Mouse (Mus musculus) adrenal gland, postnatal 4 days (tissue): Measurements from ENCODE around the gene Rpp25l. TPM values are rescaled to one million over a fixed set of nuclear protein-coding genes. Genes with fewer than 3 reads are reported as not detected.
"Not testable (repeated sequence)": the region's sequence is repeated elsewhere in the genome, so short reads cannot be mapped to it uniquely, and the experiment has no call there.

ENCODE experiments used
- DNase-seq, 2 experiments: peaks; one replicate each; pipeline ENCODE4 v3.0.0; 2021 to 2022; ENCODE audit warnings: low spot score in 2 of 2, mixed read lengths in 2 of 2
- total RNA-seq, 2 experiments: library from RNA; stranded (reverse); gene quantifications; 2 replicates each; pipeline ENCODE4 v1.2.3; 2021

Gene Rpp25l
- total RNA-seq, 2 experiments from 2014 or later: 38.2 to 41.5 TPM

DNA sequence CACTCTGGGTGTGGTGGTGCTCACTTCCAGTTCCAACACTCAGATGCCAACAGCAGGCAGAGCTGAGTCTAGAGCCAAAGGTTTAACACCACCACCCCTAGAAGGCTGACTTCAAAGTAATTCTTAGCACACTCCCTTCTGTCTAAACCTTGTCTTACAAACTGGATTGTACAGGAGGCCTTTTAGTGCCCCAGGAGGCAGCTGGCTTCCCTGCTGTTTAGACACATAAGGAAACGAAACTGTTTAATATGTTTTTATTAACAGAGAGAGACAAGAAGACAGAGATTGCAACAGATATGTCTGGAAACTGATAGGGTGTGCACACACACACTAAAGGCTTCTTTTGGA, 24.9 kb upstream of the Rpp25l start:
- no peak for DNase-seq

DNA sequence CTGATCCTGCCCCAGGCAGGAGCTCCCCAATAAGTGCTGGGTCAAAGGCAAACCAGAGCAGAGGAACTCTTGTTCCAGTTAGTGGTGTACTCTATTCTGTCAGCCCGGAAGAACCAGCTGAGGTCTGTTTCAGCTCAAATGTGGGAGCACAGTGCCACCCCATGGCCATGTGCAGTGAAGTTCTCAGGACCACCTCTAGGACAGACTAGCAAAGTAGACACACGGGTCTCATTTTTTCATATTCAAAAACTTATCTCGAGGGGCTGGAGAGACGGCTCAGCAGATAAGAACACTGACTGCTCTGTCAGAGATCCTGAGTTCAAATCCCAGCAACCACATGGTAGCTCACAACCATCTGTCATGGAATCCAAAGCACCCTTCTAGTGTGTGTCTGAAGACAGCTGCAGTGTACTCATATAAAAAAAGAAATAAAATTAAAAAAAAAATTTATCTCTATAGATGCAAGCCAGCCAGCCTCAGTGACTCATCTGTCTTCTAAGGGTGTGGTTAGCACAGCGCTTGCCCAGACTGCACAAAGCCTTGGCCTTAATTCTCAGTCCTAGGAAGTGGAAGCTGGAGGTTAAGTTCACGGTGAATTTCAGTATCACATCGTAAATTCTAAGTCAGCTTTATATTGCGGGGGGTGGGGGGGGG, 24.4 kb upstream of the Rpp25l start:
- DNase-seq: peak in 1 of 2 experiments; percentile 62

DNA sequence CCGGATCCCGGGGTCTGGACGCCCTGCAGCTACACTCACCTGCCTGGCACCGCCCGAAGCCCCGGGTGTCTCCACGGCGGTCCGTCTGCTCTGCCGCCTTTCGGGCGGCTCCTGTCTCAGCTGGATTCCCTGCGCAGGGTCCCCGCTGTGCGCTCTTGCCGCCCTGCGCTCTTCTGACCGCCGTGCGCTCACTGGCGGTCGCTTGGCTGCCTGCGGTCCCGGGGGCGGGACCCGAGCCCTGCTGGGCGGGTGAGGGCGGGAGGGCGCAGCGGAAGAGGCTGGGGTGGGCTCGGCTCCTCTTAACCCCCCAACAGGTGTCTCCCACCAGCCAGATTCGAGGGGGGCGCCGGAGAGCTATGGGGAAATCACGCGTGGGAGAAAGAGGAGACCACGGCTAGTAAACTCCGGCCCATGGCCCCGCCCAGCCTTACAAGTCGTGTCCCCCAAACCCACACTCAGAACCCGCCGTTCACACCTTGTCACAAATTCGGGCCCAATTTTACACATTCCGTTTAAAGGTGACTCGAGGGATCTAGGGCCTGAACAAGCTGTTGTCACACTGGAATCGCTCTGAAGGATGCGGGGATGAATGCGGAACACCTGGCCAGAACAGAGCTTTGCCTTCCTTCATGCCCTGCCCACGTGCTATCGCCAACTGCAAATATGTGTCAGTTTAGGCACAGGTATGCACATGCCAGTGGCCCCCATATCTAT, 17.9 kb upstream of the Rpp25l start, which contains the start of gene Arid3c:
Gene Arid3c (minus strand): TSS at position 91 of the 714 bp plus-strand sequence.
- DNase-seq: no peak

DNA sequence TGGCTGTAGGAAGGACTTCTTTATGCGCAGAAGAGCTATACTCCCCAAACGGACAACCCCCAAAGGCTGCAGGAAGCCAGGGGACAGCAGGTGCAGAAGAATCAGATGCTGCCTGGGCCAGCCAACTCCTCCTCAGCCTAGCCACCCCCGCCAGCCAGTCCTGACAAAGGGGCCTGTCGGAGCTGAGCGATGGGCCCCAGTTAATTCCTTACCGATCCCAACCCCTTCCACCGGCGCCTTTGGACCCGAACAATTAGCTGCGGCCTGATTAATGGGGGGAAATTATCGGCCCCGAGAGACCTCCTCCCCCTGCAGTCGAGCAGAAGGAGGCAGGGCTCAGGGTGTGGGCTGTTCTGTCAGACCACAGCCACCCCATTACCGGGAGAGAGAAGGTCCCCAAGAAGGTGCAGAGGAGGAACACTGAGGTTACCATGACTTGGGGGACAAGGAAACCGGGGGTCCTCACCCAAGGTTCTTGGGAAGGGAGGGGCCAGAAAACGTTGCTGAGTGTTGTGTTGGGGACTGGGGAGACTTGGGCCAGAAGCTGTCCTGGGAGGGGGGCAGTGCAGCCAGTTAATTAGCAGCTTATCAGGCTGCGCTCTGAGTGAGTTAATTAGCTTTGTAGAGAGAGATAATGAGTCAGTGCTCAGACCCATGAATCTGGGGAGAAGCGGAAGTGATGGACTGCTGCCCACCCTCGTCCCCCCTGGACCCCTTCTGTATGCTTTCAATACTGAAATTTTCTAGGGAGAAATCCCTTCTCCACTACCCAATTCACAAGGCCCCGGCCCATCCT, 13.7 kb upstream of the Rpp25l start:
- no peak for DNase-seq

DNA sequence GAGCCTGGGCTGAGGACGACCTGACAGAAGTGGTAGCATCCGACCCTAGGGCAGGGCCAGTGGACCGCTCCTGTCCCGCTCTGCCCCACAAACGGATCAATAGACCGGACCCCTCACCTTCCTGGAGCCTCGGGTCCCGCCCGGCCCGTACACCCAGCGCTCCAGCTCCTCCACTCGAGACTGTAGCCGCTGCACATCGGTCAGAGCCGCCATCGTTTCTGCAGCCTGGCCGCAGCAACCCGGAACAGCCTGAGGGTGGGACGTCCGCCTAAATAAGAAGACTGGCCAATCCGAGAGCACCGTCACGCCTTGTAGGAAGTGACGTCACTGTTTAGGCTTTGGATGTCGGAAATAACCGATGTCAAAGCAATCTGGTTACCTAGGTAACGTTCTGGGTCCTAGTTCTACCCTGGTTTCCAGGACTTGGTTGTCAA, 9.6 kb upstream of the Rpp25l start, which contains the start of gene Dctn3:
Gene Dctn3 (minus strand): TSS at position 253 of the 434 bp plus-strand sequence.
- peak; percentile 58 to 80 for DNase-seq

DNA sequence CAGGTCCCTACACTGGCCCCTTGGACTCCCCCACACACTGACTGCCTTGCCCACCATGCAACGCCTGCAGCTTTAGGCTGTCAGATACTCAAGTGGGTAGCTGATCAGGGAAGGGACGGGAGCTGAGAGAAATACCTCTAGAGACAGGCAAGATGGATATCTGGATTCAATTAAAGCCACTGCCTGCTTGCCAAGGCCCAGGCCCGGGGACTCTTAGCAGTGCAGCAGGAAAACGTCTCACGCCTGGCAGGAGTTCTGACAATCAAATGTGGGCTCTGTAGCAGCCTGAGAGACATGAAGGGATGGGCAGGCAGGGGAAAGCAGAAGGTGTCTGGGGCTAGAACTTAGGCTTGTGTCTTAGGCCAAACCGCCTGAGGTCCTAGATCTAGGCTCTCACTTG, 3.5 kb upstream of the Rpp25l start:
- no peak for DNase-seq

DNA sequence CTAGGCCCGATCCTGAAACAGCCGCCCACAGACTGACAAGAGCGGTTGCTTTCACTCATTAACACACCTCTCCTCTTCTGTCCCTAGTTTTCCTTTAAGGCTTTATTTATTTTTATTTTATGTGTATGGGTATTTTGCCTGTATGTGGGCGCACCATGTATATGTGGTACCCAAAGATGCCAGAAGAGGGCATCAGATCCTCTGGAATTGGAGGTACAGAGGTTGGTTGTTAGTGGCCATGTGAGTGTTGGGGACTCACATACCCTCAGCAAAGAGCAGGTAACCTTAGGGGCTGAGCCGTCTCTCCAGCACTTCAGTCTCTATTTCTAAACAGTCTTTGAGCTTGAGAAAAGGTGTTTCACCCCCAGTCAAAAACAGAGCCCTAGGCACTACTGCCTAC, 2.3 kb upstream of the Rpp25l start:
- DNase-seq: no peak

DNA sequence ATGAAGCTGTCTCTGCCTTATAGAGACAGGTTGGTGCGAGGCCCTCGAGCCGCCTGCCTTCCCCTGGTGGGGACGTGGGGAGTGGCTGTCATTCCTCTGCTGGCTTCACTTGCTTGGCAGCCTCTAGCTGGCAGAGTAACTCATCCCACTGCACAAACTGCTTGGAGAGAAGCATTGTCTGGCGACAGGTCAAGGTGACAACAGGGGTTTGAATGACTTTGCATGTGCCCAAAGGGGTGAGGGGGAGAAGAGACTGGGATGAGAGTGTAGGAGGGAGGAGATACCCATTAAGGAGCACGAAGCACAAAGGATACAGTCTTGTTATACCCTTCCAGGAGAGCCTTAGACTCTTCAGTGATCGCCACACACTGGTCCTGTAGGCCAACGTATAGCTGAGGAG, 1.7 kb upstream of the Rpp25l start:
- no peak for DNase-seq

DNA sequence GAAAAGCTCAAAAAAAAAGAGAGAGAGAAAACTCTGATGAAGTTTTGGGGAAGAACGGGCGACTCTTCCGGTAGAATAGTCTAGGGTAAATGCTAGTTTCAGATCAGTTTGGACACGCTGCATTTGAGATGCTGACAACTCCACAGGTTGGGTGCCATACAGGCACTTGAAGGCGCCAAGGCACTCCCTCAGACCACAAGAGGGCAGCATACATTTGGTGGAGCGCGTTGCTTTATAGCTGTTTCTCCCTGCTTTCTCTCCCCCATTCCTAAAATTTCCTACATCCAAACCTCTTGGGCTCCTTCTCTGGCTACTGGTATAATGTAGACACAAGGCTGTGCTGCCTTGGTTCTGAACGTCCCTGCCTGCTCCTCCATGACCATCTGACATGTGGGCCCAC, 942 bp upstream of the Rpp25l start:
- peak in 1 of 2 experiments; percentile 39 for DNase-seq

DNA sequence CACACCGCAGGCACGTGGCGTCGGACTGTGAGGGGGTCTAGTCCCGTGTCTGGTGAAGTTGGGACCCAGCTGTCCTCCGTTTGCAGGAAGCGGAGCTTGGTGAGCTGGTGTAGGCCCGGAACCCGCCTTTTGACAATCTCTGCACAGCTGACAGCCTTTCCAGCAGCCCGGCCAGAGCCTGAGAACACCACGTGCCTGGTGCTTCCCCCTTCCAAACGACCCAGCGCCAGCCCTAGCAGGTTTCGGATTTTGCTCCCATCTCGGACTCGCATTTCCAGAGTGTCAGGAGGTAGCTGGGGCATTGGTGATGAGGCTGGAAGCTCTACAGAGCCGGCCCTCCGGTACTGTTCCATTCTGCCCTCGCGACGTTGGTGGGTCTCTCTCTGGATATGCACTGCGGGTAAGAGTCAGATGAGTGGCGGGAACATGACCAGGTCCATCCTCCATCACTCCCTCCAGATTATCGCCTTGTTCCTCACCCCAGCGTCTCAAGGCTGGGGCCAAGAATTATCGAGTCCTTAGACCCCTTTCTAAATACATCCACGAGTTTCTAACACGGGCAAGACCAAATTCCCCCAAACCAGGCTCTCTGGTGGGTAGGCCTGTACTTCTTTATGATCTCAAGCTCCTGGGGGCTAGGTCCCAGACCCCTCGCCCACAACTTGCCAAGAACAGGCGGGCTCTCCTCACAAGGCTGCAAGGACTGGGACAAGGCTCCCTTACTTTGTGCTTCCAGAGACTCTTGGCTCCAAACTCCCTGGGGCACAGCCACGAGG, 725 bp downstream of the Rpp25l start:
- no peak for DNase-seq

DNA sequence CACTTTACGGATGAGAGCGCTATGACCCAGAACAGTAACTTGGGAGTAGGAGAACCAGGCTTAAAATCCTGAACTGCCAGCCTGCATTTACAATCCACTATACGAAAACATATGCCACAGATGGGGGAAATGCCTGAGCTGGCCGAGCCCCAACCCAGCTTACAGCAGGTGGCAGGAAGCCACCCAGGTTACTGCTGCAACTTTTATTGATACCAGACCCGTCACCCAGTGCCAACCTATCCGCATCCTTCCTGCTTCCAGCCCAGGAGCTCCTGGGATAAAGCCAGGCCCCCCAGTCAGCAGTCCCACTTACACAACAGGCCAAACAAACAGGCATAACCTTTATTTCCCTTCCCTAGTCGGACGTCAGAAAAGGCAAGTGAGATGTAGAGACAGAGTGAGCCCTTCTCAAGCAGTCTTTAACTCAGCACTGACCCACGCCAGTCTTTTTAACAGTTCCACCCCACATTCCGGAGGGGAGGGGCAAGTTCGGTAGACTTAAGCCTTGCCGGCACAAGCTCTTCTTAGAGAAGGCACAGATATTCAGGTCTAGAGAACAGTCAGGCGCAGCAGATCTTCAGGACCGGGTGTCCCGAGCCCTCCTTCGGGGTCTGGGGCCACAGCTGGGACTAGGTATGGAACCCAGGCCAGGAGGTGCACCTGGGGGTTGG, 1.5 kb downstream of the Rpp25l start:
- no peak for DNase-seq

DNA sequence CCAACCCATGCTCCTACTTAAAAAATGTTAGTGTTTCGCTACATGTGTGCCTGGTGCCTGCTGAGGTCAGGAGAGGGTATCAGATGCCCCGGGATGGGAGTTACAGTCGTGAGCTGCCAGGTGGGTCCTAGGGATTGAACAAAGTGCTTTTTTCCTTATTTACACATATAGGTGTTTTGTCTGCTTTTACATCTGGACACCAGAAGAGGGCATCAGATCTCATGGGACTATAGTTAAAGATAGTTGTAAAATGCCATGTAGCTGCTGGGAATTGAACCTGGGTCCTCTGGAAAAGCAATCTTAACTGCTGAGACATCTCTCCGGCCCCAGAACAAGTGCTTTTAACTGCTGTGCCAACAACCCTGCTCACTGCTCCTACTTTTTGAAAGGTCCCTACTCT, 3.1 kb downstream of the Rpp25l start:
- DNase-seq: no peak

DNA sequence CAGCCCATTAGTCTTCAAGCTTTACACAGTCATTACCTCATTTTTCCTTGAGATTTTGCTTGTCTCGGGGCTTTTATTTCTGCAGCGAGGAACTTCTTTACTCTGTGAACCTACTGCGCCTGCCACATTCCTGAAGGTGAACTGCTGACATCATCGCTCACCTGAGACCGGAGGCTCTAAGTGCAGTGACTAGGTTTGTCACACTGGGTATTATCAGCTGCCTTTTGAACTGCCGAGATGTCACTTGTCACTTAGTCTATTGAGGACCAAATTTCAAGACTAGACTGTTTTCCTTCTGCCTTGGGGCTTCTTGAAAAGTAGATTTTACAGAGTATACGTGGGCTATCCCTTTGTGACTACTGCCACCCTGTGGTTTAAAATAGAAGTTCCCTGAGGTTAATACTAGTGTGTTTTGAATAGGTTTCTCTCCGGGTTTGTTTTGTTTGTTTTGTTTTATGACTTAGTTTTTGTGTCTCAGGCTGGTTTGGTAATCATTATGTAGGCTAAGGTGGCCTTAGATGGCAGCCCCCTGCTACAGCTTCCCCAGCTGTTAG, 5.1 kb downstream of the Rpp25l start:
- DNase-seq: no peak

DNA sequence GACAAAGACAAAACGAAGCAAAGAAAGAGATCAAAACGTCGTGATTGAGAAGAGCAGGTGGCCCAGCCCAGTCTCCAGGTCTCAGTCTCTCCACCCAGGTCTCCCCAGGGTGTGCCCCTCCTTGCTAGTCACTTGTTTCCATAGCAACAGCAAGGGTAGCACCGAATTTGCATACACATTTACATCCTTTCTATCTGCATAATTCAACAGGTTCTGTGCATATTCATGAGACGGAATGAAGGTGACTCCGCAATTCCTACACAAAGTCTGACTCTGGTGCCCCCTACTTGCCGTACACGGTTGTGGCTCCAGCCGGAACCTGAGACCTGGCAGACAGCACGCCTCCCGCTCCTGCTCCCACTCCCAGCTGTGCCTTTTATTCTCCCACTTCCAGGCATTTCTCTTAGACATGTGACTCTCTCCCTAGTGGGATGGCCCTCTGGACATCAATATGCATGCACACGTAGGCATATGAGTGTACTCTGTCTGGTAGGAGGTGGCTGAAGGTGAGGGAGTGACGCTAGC, 6.3 kb downstream of the Rpp25l start:
- DNase-seq: peak in 1 of 2 experiments; percentile 38

DNA sequence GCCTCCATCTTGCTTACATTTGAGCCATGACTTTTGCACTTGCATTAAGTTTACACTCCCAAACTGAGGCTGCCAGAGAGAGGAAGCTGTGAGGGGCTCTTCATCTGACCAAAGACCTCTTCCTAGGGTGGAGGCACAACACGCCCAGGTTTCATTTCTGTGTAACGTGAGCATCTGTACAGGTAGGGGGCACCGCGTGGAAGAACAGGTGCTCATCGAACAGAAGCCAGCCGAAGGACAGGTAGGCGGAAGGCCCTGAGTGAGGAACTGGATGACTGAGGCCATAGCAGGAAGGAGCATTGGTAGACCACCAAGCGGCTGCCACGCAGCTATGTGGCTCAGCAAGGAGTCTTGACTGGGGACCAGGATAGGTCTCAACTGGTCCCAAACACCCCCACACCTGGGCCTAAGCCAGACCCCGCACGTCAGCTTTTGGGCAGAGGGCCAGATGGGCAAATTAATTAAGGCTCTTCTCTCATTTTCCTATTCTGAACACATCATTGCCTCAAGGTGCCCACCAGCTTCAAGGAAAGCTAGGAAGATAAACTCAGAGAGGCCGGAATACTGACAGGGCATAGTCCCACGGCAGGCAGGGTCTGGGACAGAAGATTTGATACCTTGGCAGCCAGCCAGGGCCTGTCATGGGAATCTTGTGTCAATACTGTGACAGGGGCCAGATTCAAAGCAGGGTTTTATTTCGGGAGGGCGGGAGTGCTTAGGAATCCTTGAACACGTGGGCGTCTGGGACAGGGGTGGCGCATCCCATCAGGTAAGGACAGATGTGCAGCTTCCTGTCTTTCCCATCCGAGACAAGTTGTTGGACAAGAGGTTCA, 7.2 kb downstream of the Rpp25l start:
- no peak for DNase-seq

DNA sequence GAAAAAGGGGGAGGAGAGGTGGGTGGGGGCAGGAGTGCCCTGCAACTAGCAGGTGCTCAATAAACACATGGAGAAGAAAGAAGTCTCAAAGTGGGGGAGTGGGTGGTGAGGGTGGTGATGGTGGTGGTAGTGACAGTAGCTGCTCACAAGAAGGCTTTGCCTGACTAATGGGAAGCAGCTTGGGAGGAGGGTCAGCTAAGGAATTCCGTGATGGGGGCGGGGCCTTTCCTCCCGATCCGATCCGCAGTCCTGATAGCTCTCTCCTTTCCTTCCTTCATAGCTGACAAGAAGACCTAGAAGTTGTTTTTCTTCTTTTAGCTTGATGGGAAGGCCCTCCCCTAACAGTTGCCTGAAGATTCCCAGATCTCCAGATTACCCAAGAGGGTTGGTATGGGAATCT, 8.7 kb downstream of the Rpp25l start:
- DNase-seq: no peak

DNA sequence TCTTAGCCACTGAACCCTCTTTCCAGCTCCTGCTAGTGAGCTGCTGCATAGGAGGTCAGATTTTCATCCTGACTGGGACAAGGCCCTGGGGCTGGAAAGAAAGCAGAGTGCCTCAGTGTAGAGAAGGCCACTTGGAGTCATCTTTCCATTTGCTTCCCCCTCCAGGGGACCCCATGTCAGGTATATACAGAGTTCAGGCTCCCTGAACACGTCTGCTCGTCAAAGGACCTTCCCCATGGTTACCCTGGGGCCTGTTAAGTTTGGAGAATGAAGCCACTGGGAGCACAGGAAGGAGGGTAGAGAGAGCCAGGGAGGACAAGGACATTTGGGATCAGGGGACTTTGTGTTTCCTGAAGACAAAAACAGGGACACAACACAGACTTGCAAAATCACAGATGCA, 11.1 kb downstream of the Rpp25l start:
- DNase-seq: not testable (repeated sequence)

DNA sequence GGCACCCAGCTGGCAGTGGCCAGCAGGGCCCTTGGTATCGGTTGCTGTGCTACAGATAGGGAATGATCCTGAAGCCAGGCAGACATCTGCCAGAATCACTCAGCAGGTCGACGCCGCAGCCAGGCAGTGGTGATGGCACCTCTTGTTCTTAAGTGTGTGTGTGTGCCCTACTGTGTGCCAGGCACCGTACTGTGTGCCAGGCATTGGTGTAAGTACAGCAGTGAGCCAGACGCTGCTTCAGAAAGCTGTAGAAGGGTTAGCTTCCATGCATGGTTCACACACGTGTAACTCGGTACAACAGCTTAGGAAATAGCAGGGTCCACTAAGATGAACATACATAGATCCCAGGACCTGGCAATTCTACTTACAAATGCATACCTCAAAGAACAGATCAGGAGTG, 13.1 kb downstream of the Rpp25l start:
- DNase-seq: not testable (repeated sequence)

DNA sequence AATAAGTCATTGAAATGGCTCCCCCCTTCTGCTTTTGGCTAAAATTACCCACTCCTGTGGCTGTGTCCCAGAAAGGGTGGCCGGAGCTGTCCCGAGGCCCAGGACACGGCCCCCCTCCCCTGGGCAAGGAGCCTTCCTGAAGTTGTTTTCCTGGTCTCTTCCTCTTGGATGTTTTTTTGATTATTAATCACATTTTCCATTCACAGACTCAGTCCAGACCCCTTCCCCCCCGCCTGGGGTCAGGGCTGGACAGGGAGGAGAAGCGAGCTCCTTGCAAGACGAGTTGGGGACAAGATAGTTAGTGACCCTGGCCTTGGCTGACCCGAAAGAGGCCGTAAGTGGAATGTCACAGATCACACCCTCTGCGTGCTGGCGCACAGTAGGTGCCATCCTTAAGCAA, 13.6 kb downstream of the Rpp25l start, which contains the start of gene Il11ra1:
Gene Il11ra1 (plus strand): TSS at position 207 of the 400 bp plus-strand sequence.
- DNase-seq: not testable (repeated sequence)
